Mouse (Mus musculus) CH12.LX (cell line): ENCODE measurements at regions not wholly inside any gene's neighbourhood (a gene's known extent, or its start where the extent isn't known, plus 50 kb on each side); places are given as distances from the start of the nearest gene placed in this dataset.

ENCODE experiments used
- DNase-seq: peaks from one replicate; pipeline ENCODE4 v3.0.0-alpha.2; 2013; ENCODE audit errors: extremely low read depth
- H3K27ac ChIP-seq: 2 replicates; pipeline ENCODE4 v1.5.1; 2012; ENCODE audit warnings: low read depth, mild to moderate bottlenecking, control low read depth, moderate library complexity; ENCODE audit not compliant: insufficient read depth
- H3K27me3 ChIP-seq: replicated peaks from 2 replicates; pipeline ENCODE3; 2012; ENCODE audit warnings: inconsistent platforms
- H3K36me3 ChIP-seq, 2 experiments: replicated peaks in 1 of 2; 2 replicates each; pipeline versions ENCODE3 to v1.6.1; 2012; ENCODE audit warnings: inconsistent platforms in 1 of 2, low read length in 1 of 2, mild to moderate bottlenecking in 1 of 2, mixed read lengths in 1 of 2, moderate library complexity in 1 of 2; ENCODE audit not compliant: control insufficient read depth in 1 of 2, insufficient read depth in 1 of 2
- H3K4me1 ChIP-seq, 2 experiments: 2 replicates each; pipeline ENCODE4 v1.6.1; 2012; ENCODE audit warnings: inconsistent platforms in 1 of 2, moderate library complexity in 1 of 2; ENCODE audit not compliant: insufficient read depth in 2 of 2, control insufficient read depth in 1 of 2
- H3K4me2 ChIP-seq: 2 replicates; pipeline ENCODE4 v1.6.1; 2012; ENCODE audit warnings: low read depth, mild to moderate bottlenecking, control low read depth; ENCODE audit not compliant: poor library complexity, insufficient read depth, severe bottlenecking
- H3K4me3 ChIP-seq, 3 experiments: fragments of 150-350 bp in 1 of 3; sonication (generic) in 1 of 3; replicated peaks in 1 of 3; 2 replicates each; pipeline versions ENCODE3 to v1.5.1; 2011 to 2012; ENCODE audit warnings: low read depth in 2 of 3, low read length in 2 of 3, mild to moderate bottlenecking in 2 of 3, moderate library complexity in 2 of 3, control low read depth in 1 of 3, improper control_type of control experiment in 1 of 3, inconsistent platforms in 1 of 3, mixed read lengths in 1 of 3; ENCODE audit not compliant: poor library complexity in 1 of 3
- H3K79me2 ChIP-seq: replicated peaks from 2 replicates; pipeline ENCODE4 v1.6.1; 2012; ENCODE audit warnings: mild to moderate bottlenecking, moderate library complexity; ENCODE audit not compliant: control insufficient read depth, poor library complexity, insufficient read depth, severe bottlenecking; ENCODE audit errors: extremely low read depth
- H3K9ac ChIP-seq: 2 replicates; pipeline ENCODE4 v1.6.1; 2012; ENCODE audit warnings: low read depth, mild to moderate bottlenecking, control low read depth, moderate library complexity; ENCODE audit not compliant: insufficient read depth
- H3K9me3 ChIP-seq: replicated peaks from 2 replicates; pipeline ENCODE3; 2012; ENCODE audit warnings: low read length, inconsistent platforms, mixed read lengths
- CTCF ChIP-seq, 2 experiments: IDR thresholded peaks in 1 of 2; conservative IDR thresholded peaks in 1 of 2; 2 replicates each; pipeline ENCODE4 v1.5.1; 2011 to 2012; ENCODE audit warnings: low read depth in 2 of 2, low read length in 2 of 2, improper control_type of control experiment in 1 of 2, inconsistent platforms in 1 of 2, mild to moderate bottlenecking in 1 of 2, moderate library complexity in 1 of 2
- ELF1 ChIP-seq: IDR thresholded peaks from 2 replicates; pipeline ENCODE4 v1.6.1; 2014; ENCODE audit warnings: low read depth, mild to moderate bottlenecking, inconsistent platforms, low read length, improper control_type of control experiment
- ETS1 ChIP-seq: conservative IDR thresholded peaks from 2 replicates; pipeline ENCODE4 v1.6.1; 2012; ENCODE audit warnings: low read depth, mild to moderate bottlenecking, inconsistent platforms, low read length, improper control_type of control experiment, moderate library complexity
- GABPA ChIP-seq: IDR thresholded peaks from 2 replicates; pipeline ENCODE4 v1.6.1; 2012; ENCODE audit warnings: low read depth, low read length, improper control_type of control experiment, inconsistent platforms; ENCODE audit not compliant: insufficient replicate concordance
- IRF4 ChIP-seq: IDR thresholded peaks from 2 replicates; pipeline ENCODE4 v1.6.1; 2014; ENCODE audit warnings: low read depth, mild to moderate bottlenecking, inconsistent platforms, low read length, improper control_type of control experiment
- JUN ChIP-seq: IDR thresholded peaks from 2 replicates; pipeline ENCODE4 v1.6.1; 2011; ENCODE audit warnings: low read depth, mild to moderate bottlenecking, low read length, improper control_type of control experiment, moderate library complexity; ENCODE audit not compliant: insufficient read depth
- KAT2A ChIP-seq: IDR thresholded peaks from 2 replicates; pipeline ENCODE4 v1.6.1; 2012; ENCODE audit warnings: low read length, improper control_type of control experiment, inconsistent platforms; ENCODE audit not compliant: insufficient replicate concordance
- MAX ChIP-seq: IDR thresholded peaks from 2 replicates; pipeline ENCODE4 v1.6.1; 2011; ENCODE audit warnings: low read length, improper control_type of control experiment
- MAZ ChIP-seq: IDR thresholded peaks from 2 replicates; pipeline ENCODE4 v1.6.1; 2012; ENCODE audit warnings: low read depth, mild to moderate bottlenecking, inconsistent platforms, low read length, improper control_type of control experiment, moderate library complexity
- MXI1 ChIP-seq: IDR thresholded peaks from 2 replicates; pipeline ENCODE4 v1.6.1; 2011; ENCODE audit warnings: mild to moderate bottlenecking, low read depth, low read length, improper control_type of control experiment
- MYC ChIP-seq: IDR thresholded peaks from 2 replicates; pipeline ENCODE4 v1.6.1; 2011; ENCODE audit warnings: low read depth, mild to moderate bottlenecking, improper control_type of control experiment, low read length
- PAX5 ChIP-seq: IDR thresholded peaks from 2 replicates; pipeline ENCODE4 v1.6.1; 2012; ENCODE audit warnings: low read length, inconsistent platforms, mixed read lengths
- POLR2A ChIP-seq: IDR thresholded peaks from 2 replicates; pipeline ENCODE4 v1.6.1; 2011; ENCODE audit warnings: low read depth, mild to moderate bottlenecking, improper control_type of control experiment, low read length
- POLR2AphosphoS2 ChIP-seq: IDR thresholded peaks from 2 replicates; pipeline ENCODE4 v1.6.1; 2011; ENCODE audit warnings: low read depth, low read length, improper control_type of control experiment
- RAD21 ChIP-seq: IDR thresholded peaks from 2 replicates; pipeline ENCODE4 v1.6.1; 2011; ENCODE audit warnings: low read depth, mild to moderate bottlenecking, low read length, improper control_type of control experiment, moderate library complexity
- RCOR1 ChIP-seq: conservative IDR thresholded peaks from 2 replicates; pipeline ENCODE4 v1.6.1; 2012; ENCODE audit warnings: low read depth, mild to moderate bottlenecking, inconsistent platforms, low read length, improper control_type of control experiment
- SIN3A ChIP-seq: IDR thresholded peaks from 2 replicates; pipeline ENCODE4 v1.6.1; 2012; ENCODE audit warnings: low read length, improper control_type of control experiment, inconsistent platforms
- USF1 ChIP-seq: IDR thresholded peaks from 2 replicates; pipeline ENCODE4 v1.6.1; 2014; ENCODE audit warnings: low read depth, mild to moderate bottlenecking, inconsistent platforms, low read length, improper control_type of control experiment
- dilution Hi-C: fragments of 300-500 bp; cut with MboI; formaldehyde crosslinking; loops from 2 replicates; pipeline ENCODE4 v1.14.3; 2020; ENCODE audit warnings: low sequenced_read_pairs; ENCODE audit not compliant: extremely low pct_unique_long_range_greater_than_20kb, extremely low pct_ligation_motif_present
- in situ Hi-C: fragments of 300-500 bp; cut with MboI; formaldehyde crosslinking; loops from 3 replicates; pipeline ENCODE4 v1.14.3; 2019; ENCODE audit warnings: low sequenced_read_pairs, low pct_ligation_motif_present, low pct_unique_long_range_greater_than_20kb, mixed read lengths

DNA sequence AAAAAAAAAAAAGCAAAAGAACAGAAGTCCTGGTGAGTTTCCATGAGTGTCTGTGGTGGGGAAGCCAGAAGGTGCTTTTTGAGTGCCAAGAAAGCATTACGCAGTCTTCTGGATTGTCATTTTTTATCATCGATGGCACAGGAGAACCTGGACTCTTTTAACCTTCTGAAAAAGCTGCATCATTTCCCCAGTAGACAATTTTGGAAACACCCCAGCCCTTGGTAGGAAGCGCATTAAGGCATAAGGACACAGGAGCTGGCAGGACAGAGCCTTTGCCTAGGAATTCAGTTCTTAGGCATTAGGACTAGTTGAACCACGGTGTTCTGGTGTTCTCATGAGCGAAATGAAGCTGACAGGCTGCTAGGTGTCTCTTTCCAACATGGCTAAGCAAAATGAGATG lies 875.1 kb upstream of the Car8 start:
- dilution Hi-C loops (no loop called here), in situ Hi-C loops (no loop called here)
- H3K4me2 ChIP-seq: no peak overlapping the region
- no peaks in the 10 kb centered on the region for H3K79me2 ChIP-seq
- TF ChIP-seq JUN: no peak
- TF ChIP-seq MAX: no peak
- no peak for TF ChIP-seq RCOR1
- TF ChIP-seq ELF1: no peak
- TF ChIP-seq MYC: no peak
- no peak for TF ChIP-seq PAX5
- TF ChIP-seq MAZ: no peak
- no peaks in the 10 kb centered on the region for H3K36me3 ChIP-seq
- H3K27ac ChIP-seq: no peak overlapping the region
- H3K4me3 ChIP-seq: no peak overlapping the region
- no peaks in the 10 kb centered on the region for H3K27me3 ChIP-seq
- H3K9ac ChIP-seq: no peak overlapping the region
- H3K4me1 ChIP-seq: peaks cover 5 to 44% of the 10 kb centered on the region in 2 experiments; a peak in 3 of 4 replicates
- H3K9me3 ChIP-seq: no peaks in the 10 kb centered on the region
- DNase-seq: no peak

DNA sequence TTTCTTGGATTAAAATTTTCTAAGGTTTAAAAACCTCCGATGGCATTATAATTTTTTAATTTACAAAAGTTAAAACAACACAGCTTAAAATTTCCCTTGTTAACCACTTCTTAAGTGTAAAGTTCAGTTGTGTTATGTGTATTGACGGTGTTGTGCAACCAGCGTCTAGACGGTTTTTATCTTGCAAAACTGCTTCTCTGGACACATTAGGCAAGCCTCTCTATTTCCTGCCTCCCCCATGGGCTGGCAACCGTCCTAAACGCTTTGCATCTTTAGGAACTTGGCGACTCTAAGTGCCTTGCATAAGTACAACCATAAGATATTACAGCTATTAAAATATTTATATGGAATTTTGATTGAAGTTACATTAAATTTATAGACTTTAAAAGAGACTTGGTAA lies 871.5 kb upstream of the Car8 start:
- Histone ChIP-seq H3K9ac (no peak overlapping the region), H3K9me3 (no peaks in the 10 kb centered on the region), H3K4me3 (no peak overlapping the region), H3K79me2 (no peaks in the 10 kb centered on the region), H3K27ac (no peak overlapping the region), H3K27me3 (no peaks in the 10 kb centered on the region), H3K36me3 (no peaks in the 10 kb centered on the region), H3K4me1 (peaks cover 2 to 29% of the 10 kb centered on the region in 2 experiments; a peak in 2 of 4 replicates), H3K4me2 (no peak overlapping the region)
- dilution Hi-C loops (no loop called here), in situ Hi-C loops (no loop called here)
- no peak for DNase-seq
- no peak for TF ChIP-seq MAX
- TF ChIP-seq MXI1: no peak
- TF ChIP-seq ETS1: no peak
- no peak for TF ChIP-seq USF1
- TF ChIP-seq POLR2AphosphoS2: no peak
- TF ChIP-seq KAT2A: no peak
- no peak for TF ChIP-seq PAX5
- no peak for TF ChIP-seq RAD21
- TF ChIP-seq ELF1: no peak
- no peak for TF ChIP-seq RCOR1
- TF ChIP-seq GABPA: no peak
- TF ChIP-seq POLR2A: no peak
- TF ChIP-seq SIN3A: no peak
- no peak for TF ChIP-seq CTCF (conservative IDR thresholded peaks at IDR 0.05 in 1 of 2, IDR thresholded peaks at IDR 0.05 in 1 of 2; ENCODE audit: low read depth in 2 of 2, low read length in 2 of 2)
- no peak for TF ChIP-seq JUN
- no peak for TF ChIP-seq IRF4
